Mouse (Mus musculus) kidney, adult 2 months (tissue): ENCODE measurements around the gene Pigb.

Source experiments
- CTCF ChIP-seq: fragments of 200-500 bp; conservative IDR thresholded peaks from 2 replicates; pipeline ENCODE4 v1.5.1; 2011; ENCODE audit warnings: low read depth, mild to moderate bottlenecking, control low read depth, low read length, moderate library complexity, mixed read lengths; ENCODE audit not compliant: insufficient read depth, insufficient read length
- POLR2A ChIP-seq: fragments of 200-500 bp; IDR thresholded peaks from one replicate; pipeline ENCODE4 v1.6.1; 2011; ENCODE audit warnings: low read depth, low read length, control low read depth

DNA sequence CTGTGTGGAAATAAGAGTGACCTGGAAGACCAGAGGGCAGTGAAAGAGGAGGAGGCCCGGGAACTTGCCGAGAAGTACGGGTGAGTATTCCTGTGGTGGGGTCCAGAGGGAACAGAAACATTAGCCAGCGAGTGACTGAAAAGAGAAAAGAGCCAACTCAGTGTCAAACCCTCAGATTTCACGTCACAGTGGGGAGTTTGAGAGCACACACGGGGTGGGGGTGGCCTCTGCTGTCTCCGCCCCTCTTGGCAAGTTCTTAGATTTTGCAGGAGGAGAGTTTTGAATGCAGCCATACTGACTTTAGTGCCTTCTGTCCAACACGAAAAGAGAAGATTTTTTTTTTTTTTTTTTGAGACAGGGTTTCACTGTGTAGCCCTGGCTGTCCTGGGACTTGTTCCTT, 46.9 kb upstream of the Pigb start:
- TF ChIP-seq POLR2A (no peak), CTCF (no peak)
